Mouse (Mus musculus) neutrophil, adult 5-6 weeks (primary cell): ENCODE results near the gene Pcsk5. TPM values are rescaled to one million over a fixed set of nuclear protein-coding genes. Genes with fewer than 3 reads are reported as not detected.

Experiments used
- ATAC-seq: fragments of 151-379, 151-347 bp; 2 replicates; pipeline ENCODE4 v1.8.0; 2017; ENCODE audit warnings: mild to moderate bottlenecking, moderate TSS enrichment; ENCODE audit not compliant: insufficient number of reproducible peaks, poor library complexity, low FRiP score, severe bottlenecking; ENCODE audit errors: extremely low read depth
- total RNA-seq: library from RNA; stranded (forward); fragments of 200-1000 nt; gene quantifications from 2 replicates; pipeline ENCODE4 v1.2.3, GENCODE M21; 2017

Pcsk5 gene
- total RNA-seq, 1 experiment from 2014 or later, result not detected

GRCm38 (mm10) chr19:17762740-17763139 lies 74.7 kb downstream of the Pcsk5 start:
- ATAC-seq, result no peak

GRCm38 (mm10) chr19:17761678-17762077 lies 75.8 kb downstream of the Pcsk5 start:
- no peak for ATAC-seq

GRCm38 (mm10) chr19:17752841-17753240 lies 84.6 kb downstream of the Pcsk5 start:
- ATAC-seq, result no peak

GRCm38 (mm10) chr19:17748331-17748730 lies 89.1 kb downstream of the Pcsk5 start:
- no peak for ATAC-seq

GRCm38 (mm10) chr19:17745380-17745779 lies 92.1 kb downstream of the Pcsk5 start:
- no peak for ATAC-seq

- ATAC-seq, result no peak
Observed at GRCm38 (mm10) chr19:17744474-17745069, 92.9 kb downstream of the Pcsk5 start.

GRCm38 (mm10) chr19:17741465-17741864 lies 96.0 kb downstream of the Pcsk5 start:
- ATAC-seq, result no peak

- ATAC-seq, result no peak
Observed at GRCm38 (mm10) chr19:17732676-17733277, 104.7 kb downstream of the Pcsk5 start.

- ATAC-seq, result no peak
Observed at GRCm38 (mm10) chr19:17717066-17717465, 120.4 kb downstream of the Pcsk5 start.

- ATAC-seq, result no peak
Observed at GRCm38 (mm10) chr19:17715281-17715955, 122.0 kb downstream of the Pcsk5 start.

GRCm38 (mm10) chr19:17691626-17692025 lies 145.8 kb downstream of the Pcsk5 start:
- no peak for ATAC-seq

GRCm38 (mm10) chr19:17678371-17678770 lies 159.1 kb downstream of the Pcsk5 start:
- no peak for ATAC-seq

- no peak for ATAC-seq
Observed at GRCm38 (mm10) chr19:17662676-17663075, 174.8 kb downstream of the Pcsk5 start.

- no peak for ATAC-seq
Observed at GRCm38 (mm10) chr19:17662271-17662670, 175.2 kb downstream of the Pcsk5 start.

- ATAC-seq, result no peak
Observed at GRCm38 (mm10) chr19:17659321-17659720, 178.1 kb downstream of the Pcsk5 start.

GRCm38 (mm10) chr19:17650831-17651502 lies 186.5 kb downstream of the Pcsk5 start:
- ATAC-seq, result no peak

- no peak for ATAC-seq
Observed at GRCm38 (mm10) chr19:17649967-17650366, 187.5 kb downstream of the Pcsk5 start.

- no peak for ATAC-seq
Observed at GRCm38 (mm10) chr19:17643128-17643797, 194.2 kb downstream of the Pcsk5 start.

GRCm38 (mm10) chr19:17635984-17636383 lies 201.4 kb downstream of the Pcsk5 start:
- ATAC-seq, result no peak
